Mouse (Mus musculus): ENCODE measurements at regions not wholly inside any gene's neighbourhood (a gene's known extent, or its start where the extent isn't known, plus 50 kb on each side); places are given as distances from the start of the nearest gene placed in this dataset.

DNA sequence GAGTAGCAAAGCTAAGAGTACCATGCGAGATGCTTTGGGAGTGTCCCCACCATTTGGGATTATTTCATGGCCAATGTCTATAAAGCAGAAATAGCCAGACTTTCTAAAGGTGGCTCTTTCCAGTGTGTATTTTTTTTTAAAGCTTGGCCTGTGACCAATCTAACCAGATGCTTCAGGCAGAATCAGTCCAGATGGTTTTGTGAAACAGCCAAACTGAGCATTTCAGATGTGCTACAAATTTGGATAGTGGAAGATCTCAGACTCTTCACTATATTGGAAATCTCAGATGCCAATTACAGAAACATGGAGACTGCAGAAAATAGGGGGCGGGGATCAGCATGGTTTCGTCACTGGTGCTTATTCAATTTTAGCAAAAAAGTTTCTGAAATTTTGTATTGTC is 213.6 kb upstream of the Nmur2 start:
- TF ChIP-seq CTCF (IDR thresholded peaks at IDR 0.05; ENCODE audit: low read depth, low read length), result no peak
- no peak for TF ChIP-seq POLR2A (IDR thresholded peaks at IDR 0.05; ENCODE audit: insufficient read depth, low read length)

Data from ES-Bruce4 (cell line).